Mouse (Mus musculus) gastrocnemius, postnatal 36 days (tissue): ENCODE measurements around the gene Rbmxl2. TPM values are rescaled to one million over a fixed set of nuclear protein-coding genes. Genes with fewer than 3 reads are reported as not detected.

Experiments used
- DNase-seq, 2 experiments: peaks; one replicate each; pipeline ENCODE4 v3.0.0; 2022
- intact Hi-C: fragments of 180-260 bp; cut with DNase I; formaldehyde crosslinking; loops from one replicate; pipeline ENCODE4 v1.15.1; 2025
- long read RNA-seq, 2 experiments: library from polyadenylated mRNA; stranded (forward); transcript quantifications; one replicate each; pipeline ENCODE4 v2.0.0; 2021
- total RNA-seq, 2 experiments: library from RNA; stranded (reverse); gene quantifications; 2 replicates each; pipeline ENCODE4 v1.2.3; 2021

The Rbmxl2 gene
- not detected for total RNA-seq
- long read RNA-seq, experiment 1, result 0 reads
- long read RNA-seq, experiment 2, result 0 reads

- no peak for DNase-seq
- intact Hi-C loops, result no loop called here
Observed at GRCm38 (mm10) chr7:107209204-107209860, at the start of gene Rbmxl2. Rbmxl2 (plus strand) TSS chr7:107209445.

- intact Hi-C loops, result no loop called here
- no peak for DNase-seq
Observed at GRCm38 (mm10) chr7:107166690-107167089, 42.6 kb upstream of the Rbmxl2 start, which contains the start of gene Nlrp14. Nlrp14 (plus strand) TSS chr7:107166990.

DNA sequence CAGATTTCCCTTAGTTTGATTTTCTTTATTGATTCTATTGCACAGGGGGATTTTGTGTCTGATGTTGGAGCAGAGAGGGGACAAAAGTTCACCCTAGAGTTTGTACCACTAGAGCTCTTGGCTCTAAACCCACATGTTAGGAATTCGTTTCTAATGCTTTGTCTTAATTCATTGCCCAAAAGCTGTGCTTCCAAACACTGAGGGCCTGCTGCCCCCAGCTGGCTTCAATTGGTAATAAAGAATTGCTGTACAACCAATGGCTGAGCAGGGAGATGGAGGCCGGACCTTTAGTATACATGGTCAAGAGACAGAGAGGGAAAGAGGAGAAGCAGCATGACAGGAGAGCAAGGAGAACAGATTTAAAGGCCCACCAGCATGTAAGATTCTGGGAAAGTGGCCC is 28.8 kb upstream of the Rbmxl2 start:
- intact Hi-C loops, result no loop called here
- DNase-seq, result no peak

- intact Hi-C loops, result no loop called here
- no peak for DNase-seq
Observed at GRCm38 (mm10) chr7:107201817-107202216, 7.4 kb upstream of the Rbmxl2 start.

GRCm38 (mm10) chr7:107207843-107208242 is 1.4 kb upstream of the Rbmxl2 start:
- DNase-seq, result no peak
- intact Hi-C loops, result no loop called here

GRCm38 (mm10) chr7:107210126-107210576 is 906 bp downstream of the Rbmxl2 start:
- intact Hi-C loops, result loop anchor here (10.0 kb wide), 2 partner anchors 315 to 565 kb away; no protein-coding TSS in a partner anchor
- DNase-seq, result no peak

DNA sequence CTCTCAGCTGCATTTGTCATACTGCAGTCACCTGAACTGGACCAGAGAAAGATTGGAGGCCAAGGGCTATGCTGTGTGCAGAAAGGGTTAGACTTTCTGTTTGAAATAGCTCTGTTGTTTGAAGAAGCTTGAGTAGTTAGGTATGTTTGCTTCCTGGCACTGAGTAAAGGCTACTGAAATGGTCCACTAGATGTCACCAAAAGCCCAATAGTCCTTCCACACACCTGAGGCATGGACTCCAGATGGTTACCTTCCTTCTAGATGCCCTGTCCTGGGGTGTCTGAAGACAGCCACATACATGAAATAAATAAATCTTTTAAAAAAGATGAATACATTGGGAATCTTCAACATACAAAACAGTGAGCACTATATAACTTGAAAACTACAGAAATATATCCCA is 6.5 kb downstream of the Rbmxl2 start:
- no peak for DNase-seq
- intact Hi-C loops, result loop anchor here (10.0 kb wide), 2 partner anchors 309 to 559 kb away; no protein-coding TSS in a partner anchor

DNA sequence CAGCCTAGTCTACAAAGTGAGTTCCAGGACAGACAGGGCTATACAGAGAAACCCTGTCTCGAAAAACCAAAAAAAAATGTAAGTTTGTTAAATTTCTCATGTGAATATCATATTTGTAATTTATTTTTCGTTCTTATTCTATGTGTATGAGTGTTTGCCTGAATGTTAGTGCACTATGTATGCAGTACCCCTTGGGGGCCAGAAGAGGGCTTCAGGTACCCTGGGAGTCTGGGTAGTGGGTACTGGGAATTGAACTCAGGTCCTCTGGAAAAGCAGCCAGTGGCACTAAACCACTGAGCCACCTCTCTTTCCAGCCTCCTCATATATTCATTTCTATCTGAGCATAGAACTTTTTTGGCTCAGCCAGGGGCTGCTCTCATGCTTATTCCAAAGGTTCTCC is 7.6 kb downstream of the Rbmxl2 start:
- no peak for DNase-seq
- intact Hi-C loops, result loop anchor here (10.0 kb wide), 2 partner anchors 308 to 558 kb away; no protein-coding TSS in a partner anchor

DNA sequence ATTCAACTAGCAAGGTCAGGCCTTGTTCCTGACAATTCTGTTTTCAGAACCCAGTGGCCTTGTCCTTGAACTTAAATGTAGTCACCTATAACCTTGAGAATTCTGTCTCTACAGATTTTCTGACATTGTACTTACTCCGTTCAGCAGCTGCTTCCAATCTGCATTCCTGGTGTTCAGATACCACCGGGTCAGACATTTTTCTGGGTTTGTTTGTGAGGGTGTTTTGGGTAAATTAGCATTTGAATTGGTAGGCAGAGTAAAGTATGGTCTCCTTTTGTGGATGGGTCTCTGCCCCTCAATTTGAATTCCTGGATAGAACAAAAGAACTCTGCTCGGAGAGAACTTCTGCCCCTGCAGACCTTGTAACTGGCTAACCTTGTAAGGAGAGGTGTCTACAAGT is 27.6 kb downstream of the Rbmxl2 start:
- no peak for DNase-seq
- intact Hi-C loops, result no loop called here

- intact Hi-C loops, result no loop called here
- DNase-seq, result no peak
Observed at GRCm38 (mm10) chr7:107237498-107237897, 28.3 kb downstream of the Rbmxl2 start.

DNA sequence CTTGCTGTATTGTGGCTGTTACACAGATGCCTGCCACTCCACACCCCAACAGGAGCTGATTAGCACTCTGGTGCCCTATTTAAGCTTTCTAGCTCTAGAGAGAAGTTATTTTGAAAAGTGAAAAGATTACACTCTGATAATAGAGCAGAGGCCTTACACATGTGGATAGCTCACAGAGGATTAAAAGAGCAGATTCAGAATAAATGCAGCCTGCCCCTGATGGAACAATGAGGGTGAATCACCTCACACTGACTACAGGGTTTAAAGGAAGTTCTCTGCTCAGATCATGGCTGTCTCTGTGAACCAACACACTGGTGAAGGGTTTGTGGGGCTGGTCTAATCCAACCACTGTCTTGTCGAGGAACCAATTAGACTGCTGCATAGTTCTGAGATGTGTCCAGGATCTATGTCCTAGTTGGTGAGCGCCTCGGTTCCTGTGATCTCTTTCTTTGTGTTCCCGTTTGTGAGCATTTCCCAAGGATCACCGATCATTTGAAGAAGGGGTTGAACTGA is 32.2 kb downstream of the Rbmxl2 start:
- intact Hi-C loops, result no loop called here
- DNase-seq, result no peak

- intact Hi-C loops, result loop anchor here (10.0 kb wide), 1 partner anchor 56 kb away; no protein-coding TSS in a partner anchor
Observed at GRCm38 (mm10) chr7:107250211-107250985, 41.2 kb downstream of the Rbmxl2 start.

DNA sequence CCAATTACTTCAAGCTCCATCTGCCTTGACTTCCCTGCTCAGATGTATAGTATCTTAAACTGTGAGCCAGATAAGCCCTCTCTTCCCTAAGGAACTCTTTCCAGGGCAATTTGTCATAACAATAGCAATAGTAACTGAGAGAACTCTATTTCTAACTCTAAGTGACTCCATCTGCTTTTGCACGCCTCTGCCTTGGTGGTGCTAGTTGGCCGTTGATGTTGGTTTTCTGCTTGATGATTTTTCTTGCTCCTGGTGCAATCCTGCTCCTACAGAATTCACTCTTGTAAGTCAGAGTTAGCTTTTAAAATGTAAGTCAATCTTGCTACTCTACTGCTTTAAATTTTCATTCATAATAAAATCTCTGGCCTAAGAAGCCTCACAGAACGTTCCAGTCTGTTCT is 44.1 kb downstream of the Rbmxl2 start:
- intact Hi-C loops, result loop anchor here (10.0 kb wide), 1 partner anchor 59 kb away; no protein-coding TSS in a partner anchor
- no peak for DNase-seq

More at GRCm38 (mm10) chr7:107250211-107250985, 41.2 kb downstream of the Rbmxl2 start:
- DNase-seq, result no peak

- intact Hi-C loops, result loop anchor here (10.0 kb wide), 1 partner anchor 65 kb away; no protein-coding TSS in a partner anchor
- no peak for DNase-seq
Observed at GRCm38 (mm10) chr7:107259936-107260335, 50.7 kb downstream of the Rbmxl2 start.

Other genes starting within 250 kb of the Rbmxl2 start
- gene Olfr6, start 245.5 kb upstream of the Rbmxl2 start, total RNA-seq, result not detected
- gene Olfr711, start 234.0 kb upstream of the Rbmxl2 start, total RNA-seq, result not detected
- gene Olfr2, start 203.4 kb upstream of the Rbmxl2 start, total RNA-seq, result not detected
- not detected for gene Olfr713, start 178.3 kb upstream of the Rbmxl2 start, total RNA-seq
- not detected for gene Olfr714, start 138.5 kb upstream of the Rbmxl2 start, total RNA-seq
- gene Olfr17, start 116.2 kb upstream of the Rbmxl2 start, total RNA-seq, result not detected
- gene Olfr715b, start 99.1 kb upstream of the Rbmxl2 start, total RNA-seq, result not detected
- gene Olfr715, start 78.4 kb upstream of the Rbmxl2 start, total RNA-seq, result not detected
- gene Olfr716, start 71.1 kb upstream of the Rbmxl2 start, total RNA-seq, result not detected
- gene Nlrp14, start 42.5 kb upstream of the Rbmxl2 start, total RNA-seq, result not detected
- gene Syt9, start 161.3 kb downstream of the Rbmxl2 start, total RNA-seq, result under 1 TPM; 0.18 to 0.20 TPM